Mouse (Mus musculus): Measurements from ENCODE around the gene Cldn2. TPM values are rescaled to one million over a fixed set of nuclear protein-coding genes. Genes with fewer than 3 reads are reported as not detected.

Cldn2 gene
- polyA plus RNA-seq, 1 experiment from 2014 or later, result not detected

DNA sequence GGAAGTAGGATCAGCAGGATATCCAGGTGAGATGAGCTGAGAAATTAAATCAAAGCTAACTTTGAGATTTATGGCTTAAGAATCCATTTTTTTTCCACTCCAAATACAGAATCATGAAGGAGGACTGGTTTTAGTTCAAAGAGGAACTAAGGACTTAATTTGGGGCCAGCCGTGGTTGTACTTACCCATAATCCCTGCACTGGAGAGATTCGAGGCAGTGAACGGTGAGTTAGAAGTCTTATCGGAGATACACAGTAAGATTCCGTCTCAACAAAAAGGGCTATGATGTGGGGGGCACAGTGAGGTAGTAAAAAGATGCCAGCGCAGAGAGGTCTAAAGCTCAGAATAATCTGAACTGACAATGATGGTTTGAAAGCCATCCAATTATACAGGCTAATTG lies 4.6 kb upstream of the Cldn2 start:
- H3K27me3 ChIP-seq (ENCODE audit: control insufficient read depth, insufficient read depth, low read length), result 0 out of 2 replicates have a peak, but pooled peaks cover 10% of the 10 kb centered on the region
- ATAC-seq (ENCODE audit: insufficient number of reproducible peaks, low FRiP score, low TSS enrichment, low read depth) (no peak), DNase-seq (ENCODE audit: low spot score) (no peak)
- no peak overlapping the region for H3K4me2 ChIP-seq (ENCODE audit: low read depth, severe bottlenecking)
- no peaks in the 10 kb centered on the region for H3K36me3 ChIP-seq (ENCODE audit: control insufficient read depth, insufficient read depth, low read length)
- H3K9me3 ChIP-seq (ENCODE audit: control insufficient read depth, low read length), result no peaks in the 10 kb centered on the region
- 86% methylated on average over 6 of the region's 6 CpGs for WGBS
- H3K9ac ChIP-seq (ENCODE audit: low read length), result no peak overlapping the region
- H3K4me3 ChIP-seq (ENCODE audit: low read depth, low read length), result no peak overlapping the region
- H3K4me1 ChIP-seq (ENCODE audit: control insufficient read depth, insufficient read depth, low read length), result no peaks in the 10 kb centered on the region
- no peak overlapping the region for H3K27ac ChIP-seq (replicated peaks; ENCODE audit: low read depth, low read length)

- H3K4me2 ChIP-seq (ENCODE audit: low read depth, severe bottlenecking), result no peak overlapping the region
- 0 out of 2 replicates have a peak, but pooled peaks cover 6% of the 10 kb centered on the region for H3K27me3 ChIP-seq (ENCODE audit: control insufficient read depth, insufficient read depth, low read length)
- no peak overlapping the region for H3K9ac ChIP-seq (ENCODE audit: low read length)
- no peaks in the 10 kb centered on the region for H3K9me3 ChIP-seq (ENCODE audit: control insufficient read depth, low read length)
- no peak for ATAC-seq (ENCODE audit: insufficient number of reproducible peaks, low FRiP score, low TSS enrichment, low read depth)
- no peaks in the 10 kb centered on the region for H3K4me1 ChIP-seq (ENCODE audit: control insufficient read depth, insufficient read depth, low read length)
- no peaks in the 10 kb centered on the region for H3K36me3 ChIP-seq (ENCODE audit: control insufficient read depth, insufficient read depth, low read length)
- no peak for DNase-seq (ENCODE audit: low spot score)
- no peak overlapping the region for H3K27ac ChIP-seq (replicated peaks; ENCODE audit: low read depth, low read length)
- no peak overlapping the region for H3K4me3 ChIP-seq (ENCODE audit: low read depth, low read length)
- 90% methylated on average over 9 of the region's 9 CpGs for WGBS
Measured at GRCm38 (mm10) chrX:139797875-139798274, 2.8 kb upstream of the Cldn2 start.

DNA sequence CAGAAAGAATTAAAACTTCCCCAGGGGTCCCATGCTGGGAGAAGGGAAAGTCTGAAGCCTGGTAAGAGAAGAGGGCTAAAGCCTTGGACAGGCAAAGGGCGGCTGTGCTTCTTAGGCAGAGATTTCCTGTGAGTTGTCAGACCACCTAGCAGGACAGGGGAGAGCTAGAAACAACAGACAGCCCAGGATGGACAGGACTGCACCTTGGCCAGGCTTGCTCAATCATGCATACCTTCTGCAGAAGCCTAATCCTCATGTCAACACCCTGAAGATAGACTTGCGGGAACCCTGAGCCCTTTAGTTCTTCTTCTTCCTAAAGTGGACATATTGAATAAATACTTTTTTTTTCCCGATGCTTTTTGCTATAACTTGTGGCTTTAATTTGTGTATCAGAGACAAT lies 675 bp upstream of the Cldn2 start:
- no peak for DNase-seq (ENCODE audit: low spot score)
- Histone ChIP-seq H3K9ac (ENCODE audit: low read length) (no peak overlapping the region), H3K4me3 (ENCODE audit: low read depth, low read length) (no peak overlapping the region), H3K9me3 (ENCODE audit: control insufficient read depth, low read length) (no peaks in the 10 kb centered on the region), H3K36me3 (ENCODE audit: control insufficient read depth, insufficient read depth, low read length) (no peaks in the 10 kb centered on the region), H3K4me1 (ENCODE audit: control insufficient read depth, insufficient read depth, low read length) (no peaks in the 10 kb centered on the region), H3K27ac (replicated peaks; ENCODE audit: low read depth, low read length) (no peak overlapping the region), H3K4me2 (ENCODE audit: low read depth, severe bottlenecking) (no peak overlapping the region), H3K27me3 (ENCODE audit: control insufficient read depth, insufficient read depth, low read length) (0 out of 2 replicates have a peak, but pooled peaks cover 6% of the 10 kb centered on the region)
- no peak for ATAC-seq (ENCODE audit: insufficient number of reproducible peaks, low FRiP score, low TSS enrichment, low read depth)
- 76% methylated on average over 3 of the region's 3 CpGs for WGBS

DNA sequence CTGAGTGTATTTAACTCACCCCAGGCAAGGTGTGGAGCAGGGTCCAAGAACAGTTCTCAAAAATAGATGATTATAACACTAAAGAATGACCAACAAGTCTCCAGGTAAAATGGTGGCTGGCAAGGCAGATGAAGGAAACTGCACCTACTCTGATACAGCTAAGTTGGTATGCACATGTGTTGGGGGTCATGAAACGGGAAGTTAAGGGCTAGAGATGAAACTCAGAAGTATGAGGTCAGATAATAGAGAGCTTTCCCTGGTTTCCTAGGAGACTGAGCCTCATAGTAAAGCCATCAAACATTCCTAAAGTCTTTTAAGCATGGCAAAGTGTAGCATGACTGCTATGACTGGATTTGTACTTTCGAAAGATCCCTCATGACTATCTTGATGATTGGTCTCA lies 2.4 kb downstream of the Cldn2 start:
- H3K9ac ChIP-seq (ENCODE audit: low read length), result no peak overlapping the region
- H3K4me3 ChIP-seq (ENCODE audit: low read depth, low read length), result no peak overlapping the region
- 0 out of 2 replicates have a peak, but pooled peaks cover 6% of the 10 kb centered on the region for H3K27me3 ChIP-seq (ENCODE audit: control insufficient read depth, insufficient read depth, low read length)
- H3K4me1 ChIP-seq (ENCODE audit: control insufficient read depth, insufficient read depth, low read length), result no peaks in the 10 kb centered on the region
- no peaks in the 10 kb centered on the region for H3K36me3 ChIP-seq (ENCODE audit: control insufficient read depth, insufficient read depth, low read length)
- no peak overlapping the region for H3K27ac ChIP-seq (replicated peaks; ENCODE audit: low read depth, low read length)
- no peak for DNase-seq (ENCODE audit: low spot score)
- 76% methylated on average over 2 of the region's 2 CpGs for WGBS
- no peak overlapping the region for H3K4me2 ChIP-seq (ENCODE audit: low read depth, severe bottlenecking)
- H3K9me3 ChIP-seq (ENCODE audit: control insufficient read depth, low read length), result no peaks in the 10 kb centered on the region
- no peak for ATAC-seq (ENCODE audit: insufficient number of reproducible peaks, low FRiP score, low TSS enrichment, low read depth)

DNA sequence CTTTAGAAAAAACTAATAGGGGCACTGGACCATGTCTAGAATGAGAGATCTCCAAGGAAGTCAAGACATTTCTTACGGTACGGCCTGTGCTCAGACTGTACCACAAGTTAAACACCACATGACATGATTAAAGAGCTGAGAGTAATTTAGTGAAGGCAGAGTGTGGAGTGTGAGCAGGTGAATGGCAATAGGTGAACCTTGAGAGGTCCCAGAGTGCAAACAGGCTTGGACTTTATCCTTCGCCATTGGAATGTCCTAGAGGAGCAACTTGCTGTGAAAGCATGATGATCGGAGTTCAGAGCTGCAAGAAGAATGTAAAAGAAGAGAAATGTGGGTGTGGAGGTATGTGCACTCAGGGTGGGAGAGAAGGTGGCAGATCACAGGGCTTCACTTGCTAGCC lies 5.3 kb downstream of the Cldn2 start:
- Histone ChIP-seq H3K4me1 (ENCODE audit: control insufficient read depth, insufficient read depth, low read length) (no peaks in the 10 kb centered on the region), H3K36me3 (ENCODE audit: control insufficient read depth, insufficient read depth, low read length) (no peaks in the 10 kb centered on the region), H3K9ac (ENCODE audit: low read length) (no peak overlapping the region), H3K9me3 (ENCODE audit: control insufficient read depth, low read length) (no peaks in the 10 kb centered on the region), H3K4me3 (ENCODE audit: low read depth, low read length) (no peak overlapping the region), H3K4me2 (ENCODE audit: low read depth, severe bottlenecking) (no peak overlapping the region), H3K27ac (replicated peaks; ENCODE audit: low read depth, low read length) (no peak overlapping the region), H3K27me3 (ENCODE audit: control insufficient read depth, insufficient read depth, low read length) (0 out of 2 replicates have a peak, but pooled peaks cover 8% of the 10 kb centered on the region)
- DNase-seq (ENCODE audit: low spot score), result no peak
- ATAC-seq (ENCODE audit: insufficient number of reproducible peaks, low FRiP score, low TSS enrichment, low read depth), result no peak
- 90% methylated on average over 4 of the region's 4 CpGs for WGBS

DNA sequence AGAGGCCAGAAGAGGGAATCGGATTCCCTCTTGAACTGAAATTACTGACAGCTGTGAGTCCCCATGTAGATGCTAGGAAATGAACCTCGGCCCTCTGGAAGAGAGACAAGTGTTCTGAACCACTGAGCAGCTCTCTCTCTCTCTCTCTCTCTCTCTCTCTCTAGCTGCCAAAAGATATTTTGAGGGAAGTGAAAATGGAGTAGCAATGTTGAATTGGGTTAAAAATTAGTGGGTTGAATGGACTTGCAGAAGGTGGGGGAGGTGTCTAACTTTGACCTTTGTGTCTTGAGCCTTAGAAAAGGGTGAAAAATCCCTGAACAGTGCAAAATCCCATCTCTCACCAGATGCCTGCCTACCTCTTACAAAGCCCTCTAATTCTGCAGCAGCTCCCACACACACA lies 6.8 kb downstream of the Cldn2 start:
- no peaks in the 10 kb centered on the region for H3K36me3 ChIP-seq (ENCODE audit: control insufficient read depth, insufficient read depth, low read length)
- no peaks in the 10 kb centered on the region for H3K4me1 ChIP-seq (ENCODE audit: control insufficient read depth, insufficient read depth, low read length)
- H3K9ac ChIP-seq (ENCODE audit: low read length), result no peak overlapping the region
- H3K27ac ChIP-seq (replicated peaks; ENCODE audit: low read depth, low read length), result no peak overlapping the region
- ATAC-seq (ENCODE audit: insufficient number of reproducible peaks, low FRiP score, low TSS enrichment, low read depth) (no peak), DNase-seq (ENCODE audit: low spot score) (no peak)
- H3K9me3 ChIP-seq (ENCODE audit: control insufficient read depth, low read length), result no peaks in the 10 kb centered on the region
- H3K4me2 ChIP-seq (ENCODE audit: low read depth, severe bottlenecking), result no peak overlapping the region
- no peak overlapping the region for H3K4me3 ChIP-seq (ENCODE audit: low read depth, low read length)
- 71% methylated on average over 2 of the region's 2 CpGs for WGBS
- 0 out of 2 replicates have a peak, but pooled peaks cover 6% of the 10 kb centered on the region for H3K27me3 ChIP-seq (ENCODE audit: control insufficient read depth, insufficient read depth, low read length)

DNA sequence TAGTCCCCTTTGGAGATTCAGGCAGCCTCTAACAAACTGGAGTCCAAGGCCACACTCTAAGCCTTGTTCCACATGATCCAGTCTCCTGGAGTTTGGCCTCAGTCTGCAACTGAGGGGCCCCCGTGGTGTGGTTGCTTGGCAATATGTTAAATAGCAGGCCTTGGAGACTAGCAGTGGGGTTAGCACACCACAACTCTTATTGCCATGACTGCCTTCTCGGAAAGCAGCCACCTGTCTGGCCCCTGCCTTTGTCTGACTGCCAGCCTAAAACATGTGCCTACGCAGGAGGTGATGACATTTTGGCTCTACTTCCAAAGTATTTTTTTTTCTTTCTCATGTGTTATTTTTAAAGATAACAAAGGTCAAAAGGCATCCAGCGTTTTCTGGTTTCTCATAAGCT lies 7.5 kb downstream of the Cldn2 start:
- 0 out of 2 replicates have a peak, but pooled peaks cover 6% of the 10 kb centered on the region for H3K27me3 ChIP-seq (ENCODE audit: control insufficient read depth, insufficient read depth, low read length)

DNA sequence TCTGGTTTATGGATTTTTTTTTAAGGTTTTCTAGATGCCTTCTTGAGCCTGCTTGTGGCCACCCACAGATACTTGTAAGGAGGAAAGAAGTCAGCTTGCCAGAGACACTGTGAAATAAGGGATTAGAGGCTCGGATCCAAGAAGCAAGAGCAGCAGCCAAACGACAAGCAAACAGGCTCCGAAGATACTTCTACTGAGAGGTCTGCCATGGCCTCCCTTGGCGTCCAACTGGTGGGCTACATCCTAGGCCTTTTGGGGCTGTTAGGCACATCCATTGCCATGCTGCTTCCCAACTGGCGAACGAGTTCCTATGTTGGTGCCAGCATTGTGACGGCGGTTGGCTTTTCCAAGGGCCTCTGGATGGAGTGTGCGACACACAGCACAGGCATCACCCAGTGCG lies 7.9 kb downstream of the Cldn2 start:
- no peak for ATAC-seq (ENCODE audit: insufficient number of reproducible peaks, low FRiP score, low TSS enrichment, low read depth)
- H3K4me2 ChIP-seq (ENCODE audit: low read depth, severe bottlenecking), result no peak overlapping the region
- H3K4me3 ChIP-seq (ENCODE audit: low read depth, low read length), result no peak overlapping the region
- no peak overlapping the region for H3K9ac ChIP-seq (ENCODE audit: low read length)
- no peaks in the 10 kb centered on the region for H3K9me3 ChIP-seq (ENCODE audit: control insufficient read depth, low read length)
- DNase-seq (ENCODE audit: low spot score), result no peak
- no peaks in the 10 kb centered on the region for H3K4me1 ChIP-seq (ENCODE audit: control insufficient read depth, insufficient read depth, low read length)
- 93% methylated on average over 10 of the region's 10 CpGs for WGBS
- H3K27ac ChIP-seq (replicated peaks; ENCODE audit: low read depth, low read length), result no peak overlapping the region
- 0 out of 2 replicates have a peak, but pooled peaks cover 6% of the 10 kb centered on the region for H3K27me3 ChIP-seq (ENCODE audit: control insufficient read depth, insufficient read depth, low read length)
- no peaks in the 10 kb centered on the region for H3K36me3 ChIP-seq (ENCODE audit: control insufficient read depth, insufficient read depth, low read length)

More for the DNA sequence above, 7.5 kb downstream of the Cldn2 start:
- no peak for ATAC-seq (ENCODE audit: insufficient number of reproducible peaks, low FRiP score, low TSS enrichment, low read depth)
- Histone ChIP-seq H3K36me3 (ENCODE audit: control insufficient read depth, insufficient read depth, low read length) (no peaks in the 10 kb centered on the region), H3K4me2 (ENCODE audit: low read depth, severe bottlenecking) (no peak overlapping the region), H3K4me1 (ENCODE audit: control insufficient read depth, insufficient read depth, low read length) (no peaks in the 10 kb centered on the region), H3K4me3 (ENCODE audit: low read depth, low read length) (no peak overlapping the region), H3K9ac (ENCODE audit: low read length) (no peak overlapping the region), H3K9me3 (ENCODE audit: control insufficient read depth, low read length) (no peaks in the 10 kb centered on the region), H3K27ac (replicated peaks; ENCODE audit: low read depth, low read length) (no peak overlapping the region)
- WGBS, result 68% methylated on average over 4 of the region's 4 CpGs
- DNase-seq (ENCODE audit: low spot score), result no peak

DNA sequence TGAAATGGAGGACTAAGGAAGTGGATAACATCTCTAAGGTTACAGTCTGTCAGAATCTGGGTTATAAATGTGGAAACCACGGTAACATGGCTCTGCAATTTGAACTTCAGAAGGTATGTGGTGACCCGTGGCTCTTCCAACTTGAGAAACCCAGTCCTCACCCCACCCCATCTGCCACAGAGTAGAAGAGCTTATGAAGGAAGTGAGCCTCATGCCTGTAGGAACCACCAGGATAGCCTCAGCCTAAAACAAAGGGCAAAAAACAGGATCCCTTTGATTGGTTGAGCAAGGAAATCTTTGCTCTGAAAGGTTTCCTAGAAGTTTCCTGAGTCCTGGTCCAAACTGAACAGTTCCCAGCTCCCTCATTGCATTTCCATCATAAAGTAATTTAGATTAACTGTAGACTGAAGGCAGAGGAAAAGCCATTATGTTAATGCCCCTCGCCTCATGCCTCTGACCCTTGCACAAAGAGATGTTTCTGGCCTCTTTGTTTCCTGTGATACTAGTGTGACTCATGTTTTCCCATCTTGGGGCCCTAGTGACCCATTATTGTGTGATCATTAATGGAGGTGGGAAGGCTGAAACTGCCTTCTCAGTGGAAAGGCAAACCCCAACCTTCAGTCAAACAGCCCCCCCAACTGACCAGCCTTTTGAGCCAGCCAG lies 12.1 kb downstream of the Cldn2 start:
- 72% methylated on average over 3 of the region's 3 CpGs for WGBS
- DNase-seq (ENCODE audit: low spot score), result no peak

More for the DNA sequence above, 12.1 kb downstream of the Cldn2 start:
- Histone ChIP-seq H3K4me3 (ENCODE audit: low read depth, low read length) (no peak overlapping the region), H3K4me2 (ENCODE audit: low read depth, severe bottlenecking) (no peak overlapping the region), H3K36me3 (ENCODE audit: control insufficient read depth, insufficient read depth, low read length) (no peaks in the 10 kb centered on the region), H3K9ac (ENCODE audit: low read length) (no peak overlapping the region), H3K4me1 (ENCODE audit: control insufficient read depth, insufficient read depth, low read length) (no peaks in the 10 kb centered on the region), H3K27ac (replicated peaks; ENCODE audit: low read depth, low read length) (no peak overlapping the region), H3K27me3 (ENCODE audit: control insufficient read depth, insufficient read depth, low read length) (0 out of 2 replicates have a peak, but pooled peaks cover 3% of the 10 kb centered on the region), H3K9me3 (ENCODE audit: control insufficient read depth, low read length) (no peaks in the 10 kb centered on the region)
- ATAC-seq (ENCODE audit: insufficient number of reproducible peaks, low FRiP score, low TSS enrichment, low read depth), result no peak
